In the genomic region with DNA sequence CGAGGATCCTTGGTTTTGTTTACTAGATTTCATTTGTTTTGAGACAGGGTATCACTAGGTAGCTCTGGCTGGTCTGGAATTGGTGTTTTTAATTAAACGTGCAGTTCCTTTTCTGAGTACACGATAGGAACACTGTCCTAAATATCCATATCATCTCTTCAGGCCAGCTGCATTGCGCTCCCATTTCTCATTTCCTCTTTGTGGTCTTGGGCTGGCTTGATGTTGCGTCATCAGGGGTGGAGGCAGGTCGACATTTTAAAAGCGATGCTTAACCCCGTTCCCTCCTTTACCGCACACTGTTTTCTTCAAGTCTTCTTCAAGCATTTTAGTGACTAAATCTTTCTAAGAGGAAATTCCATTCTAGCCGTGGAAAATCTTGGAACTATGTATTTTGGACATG, we compare ENCODE assay signal across 15 mouse cellular contexts.
DNase-seq lines count a peak whose midpoint lies in the region; ATAC-seq and TF ChIP-seq lines count a peak whose summit lies in the region.
"Had no signal": no experiment of that assay in that cellular context is flagged by ENCODE, and none has a peak within 500 bp of the region (broad histone marks: within the 10 kb centered on the region; RNA-seq: fewer than 3 reads in every experiment).

No protein-coding gene starts in this region.

- H3K79me2 ChIP-seq in C2C12 (ENCODE audit: control insufficient read depth, insufficient read depth) = no peaks in the 10 kb centered on the region

- H3K27me3 ChIP-seq in kidney, embryonic 16.5 days (ENCODE audit: insufficient read depth, low read length) = no peaks in the 10 kb centered on the region
- H3K27me3 ChIP-seq in C2C12 (ENCODE audit: control insufficient read depth, insufficient read depth, insufficient read length) = no peaks in the 10 kb centered on the region
- H3K27me3 ChIP-seq: midbrain, embryonic 12.5 days had no signal

- H3K4me1 ChIP-seq in kidney, embryonic 16.5 days (ENCODE audit: insufficient read depth, low read length) = no peaks in the 10 kb centered on the region
- H3K4me1 ChIP-seq: midbrain, embryonic 12.5 days had no signal

- TF ChIP-seq CTCF in C2C12 (IDR thresholded peaks at IDR 0.05; ENCODE audit: control insufficient read depth, insufficient read depth, insufficient read length) = no peak

- no peak overlapping the region for H3K4me3 ChIP-seq in kidney, embryonic 16.5 days (ENCODE audit: low read length)
- H3K4me3 ChIP-seq in C2C12 (ENCODE audit: insufficient read depth, poor library complexity, severe bottlenecking) = no peak overlapping the region
- H3K4me3 ChIP-seq: left cerebral cortex, adult 2 months; midbrain, embryonic 12.5 days had no signal

- ATAC-seq in kidney, embryonic 16.5 days (ENCODE audit: low FRiP score, low TSS enrichment) = no peak

- no peak overlapping the region for H3K9ac ChIP-seq in kidney, embryonic 16.5 days (replicated peaks; ENCODE audit: low read length)
- H3K9ac ChIP-seq: midbrain, embryonic 12.5 days had no signal

- DNase-seq in adrenal gland, postnatal 36 days = peak; percentile 1 to 5
- no peak for DNase-seq in adrenal gland, postnatal 25 days
- peak; percentile 1 to 4 for DNase-seq in kidney, postnatal 36 days
- DNase-seq in lung, postnatal 36 days = peak; percentile 54
- no peak for DNase-seq in right cerebral cortex, postnatal 25 days
- no peak for DNase-seq in cerebellum, adult 11 months
- DNase-seq: cerebellum, adult 9-10 months; kidney, adult 8-10 months; right cerebral cortex, postnatal 14 days had no signal

- no peaks in the 10 kb centered on the region for H3K9me3 ChIP-seq in kidney, embryonic 16.5 days (ENCODE audit: low read length)
- H3K9me3 ChIP-seq: midbrain, embryonic 12.5 days had no signal

- no peak overlapping the region for H3K4me2 ChIP-seq in kidney, embryonic 16.5 days (replicated peaks; ENCODE audit: low read depth, low read length)
- H3K4me2 ChIP-seq: liver, embryonic 11.5 days; midbrain, embryonic 12.5 days had no signal

- H3K36me3 ChIP-seq in kidney, embryonic 16.5 days (ENCODE audit: insufficient read depth, low read length) = no peaks in the 10 kb centered on the region
- H3K36me3 ChIP-seq in C2C12 (ENCODE audit: control insufficient read depth, insufficient read depth) = no peaks in the 10 kb centered on the region
- H3K36me3 ChIP-seq: midbrain, embryonic 12.5 days had no signal

- H3ac ChIP-seq in C2C12 (ENCODE audit: control insufficient read depth, insufficient read length, low read depth) = no peak overlapping the region

- no peaks in the 10 kb centered on the region for H3K79me3 ChIP-seq in C2C12 (ENCODE audit: low read depth)

- no peak overlapping the region for H3K27ac ChIP-seq in kidney, embryonic 16.5 days (ENCODE audit: low read length)
- H3K27ac ChIP-seq: left cerebral cortex, adult 2 months; midbrain, embryonic 12.5 days; stomach, postnatal 0 days had no signal

- WGBS in kidney, embryonic 16.5 days = 69% methylated on average over 10 of the region's 10 CpGs

TF ChIP-seq in C2C12, 6 proteins besides CTCF, POLR2A, EP300 and RAD21:
- TF ChIP-seq FOSL1 (IDR thresholded peaks at IDR 0.05; ENCODE audit: insufficient read depth, low read length, poor library complexity, severe bottlenecking) (no peak), CEBPB (IDR thresholded peaks at IDR 0.05; ENCODE audit: low read depth) (peak; percentile 88), MAX (IDR thresholded peaks at IDR 0.05) (no peak)

Comparison
In these comparisons a context has a peak if more than half of its experiments do, and no peak if none do; other contexts are left out.
1. DNase-seq: peak in adrenal gland, postnatal 36 days (2 of 2), kidney, postnatal 36 days (2 of 2) and lung, postnatal 36 days (single experiment); none in adrenal gland, postnatal 25 days (single experiment), right cerebral cortex, postnatal 25 days (single experiment) and cerebellum, adult 11 months (single experiment).